ENCODE assay signal across 29 mouse cellular contexts in the genomic region with DNA sequence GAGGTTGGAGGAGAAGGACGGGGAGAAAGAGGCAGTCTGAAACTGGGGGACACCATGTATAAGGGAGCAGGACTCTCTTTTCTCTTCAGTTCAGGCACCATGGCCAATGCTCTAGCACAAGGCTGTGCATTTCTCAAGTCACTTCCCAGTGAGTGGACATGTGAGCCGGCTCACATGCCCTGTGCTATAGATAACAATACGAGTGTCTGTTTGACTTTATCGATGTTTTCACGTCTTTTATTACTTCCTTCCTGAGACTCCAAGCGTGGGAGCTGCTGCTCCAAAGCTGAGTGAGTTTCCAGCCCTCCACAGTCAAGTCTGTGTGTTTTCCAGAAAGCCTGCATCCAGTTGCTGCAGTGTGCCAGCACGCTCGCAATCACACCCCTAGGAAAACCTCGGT.
DNase-seq lines count a peak whose midpoint lies in the region; ATAC-seq and TF ChIP-seq lines count a peak whose summit lies in the region.
"Had no signal": no experiment of that assay in that cellular context is flagged by ENCODE, and none has a peak within 500 bp of the region (broad histone marks: within the 10 kb centered on the region; RNA-seq: fewer than 3 reads in every experiment).

No protein-coding gene starts in this region.

- no peaks in the 10 kb centered on the region for H3K4me1 ChIP-seq in kidney, postnatal 0 days (replicated peaks; ENCODE audit: insufficient read depth, low read length)
- no peaks in the 10 kb centered on the region for H3K4me1 ChIP-seq in lung, postnatal 0 days (ENCODE audit: insufficient read depth, low read depth, low read length)
- H3K4me1 ChIP-seq in embryonic facial prominence, embryonic 14.5 days (ENCODE audit: control insufficient read depth, insufficient read depth, low read length): peaks cover 12% of the 10 kb centered on the region
- H3K4me1 ChIP-seq: megakaryocyte, embryonic 14.5 days; neural tube, embryonic 12.5 days had no signal

- H3K27ac ChIP-seq in kidney, postnatal 0 days: no peak overlapping the region
- 0 out of 2 replicates have a peak overlapping the region, but pooled peaks have one; percentile 20 for H3K27ac ChIP-seq in lung, postnatal 0 days (ENCODE audit: low read length)
- peak overlapping the region; percentile 13; the same call in 1 of the 2 replicates for H3K27ac ChIP-seq in embryonic facial prominence, embryonic 14.5 days (replicated peaks; ENCODE audit: low read depth, low read length)
- H3K27ac ChIP-seq: forebrain, embryonic 12.5 days; hindbrain, embryonic 10.5 days; hindbrain, embryonic 15.5 days; layer of hippocampus, adult 2 months; left cerebral cortex, adult 2 months; liver, embryonic 14.5 days; midbrain, embryonic 12.5 days; neural tube, embryonic 12.5 days had no signal

- peak; percentile 67 for DNase-seq in kidney, postnatal 0 days (ENCODE audit: low spot score)
- no peak for DNase-seq in kidney, postnatal 25 days
- no peak for DNase-seq in lung, postnatal 0 days (ENCODE audit: low spot score)
- DNase-seq in lung, postnatal 14 days: no peak
- DNase-seq in embryonic facial prominence, embryonic 14.5 days (ENCODE audit: low spot score): no peak
- no peak for DNase-seq in cerebellum, adult 9-11 months
- DNase-seq in left cerebral cortex, adult 8-10 months (ENCODE audit: low spot score in 2 of 2): no peak
- DNase-seq: adrenal gland, adult 8-10 months; cerebellum, adult 2 months; cerebellum, postnatal 25 days; forebrain, postnatal 0 days; heart, postnatal 14 days; kidney, postnatal 10 days; liver; right cerebral cortex, adult 18-20 months; spleen, adult 18-20 months; thymus, postnatal 14 days had no signal

- TF ChIP-seq CTCF in kidney, postnatal 0 days (IDR thresholded peaks at IDR 0.05; ENCODE audit: low read depth): no peak
- no peak for TF ChIP-seq CTCF in lung, postnatal 0 days (IDR thresholded peaks at IDR 0.05)

- no peak overlapping the region for H3K4me3 ChIP-seq in kidney, postnatal 0 days (replicated peaks; ENCODE audit: low read depth, low read length)
- no peak overlapping the region for H3K4me3 ChIP-seq in lung, postnatal 0 days (ENCODE audit: low read depth, low read length)
- no peak overlapping the region for H3K4me3 ChIP-seq in embryonic facial prominence, embryonic 14.5 days (ENCODE audit: low read depth, low read length)
- H3K4me3 ChIP-seq: erythroblast, embryonic 14.5 days; forebrain, embryonic 12.5 days; hindbrain, embryonic 10.5 days; hindbrain, embryonic 15.5 days; layer of hippocampus, adult 2 months; left cerebral cortex, adult 2 months; megakaryocyte, embryonic 14.5 days; midbrain, embryonic 12.5 days; myocyte; neural tube, embryonic 12.5 days had no signal

- no peak for TF ChIP-seq EP300 in lung, postnatal 0 days (IDR thresholded peaks at IDR 0.05)

- H3K27me3 ChIP-seq in kidney, postnatal 0 days (ENCODE audit: insufficient read depth, low read length): no peaks in the 10 kb centered on the region
- no peaks in the 10 kb centered on the region for H3K27me3 ChIP-seq in lung, postnatal 0 days (replicated peaks; ENCODE audit: insufficient read depth, low read length)
- no peaks in the 10 kb centered on the region for H3K27me3 ChIP-seq in embryonic facial prominence, embryonic 14.5 days (replicated peaks; ENCODE audit: control insufficient read depth, insufficient read depth, low read length)
- H3K27me3 ChIP-seq: hindbrain, embryonic 15.5 days; midbrain, embryonic 12.5 days; neural tube, embryonic 12.5 days had no signal

- 19% methylated on average over 9 of the region's 9 CpGs for WGBS in kidney, postnatal 0 days
- 33% methylated on average over 9 of the region's 9 CpGs for WGBS in lung, postnatal 0 days
- 41% methylated on average over 9 of the region's 9 CpGs for WGBS in embryonic facial prominence, embryonic 14.5 days

- no peak overlapping the region for H3K4me2 ChIP-seq in kidney, postnatal 0 days (ENCODE audit: low read length)
- no peak overlapping the region for H3K4me2 ChIP-seq in lung, postnatal 0 days (replicated peaks; ENCODE audit: low read depth, low read length)
- no peak overlapping the region for H3K4me2 ChIP-seq in embryonic facial prominence, embryonic 14.5 days (ENCODE audit: low read depth, low read length)
- H3K4me2 ChIP-seq: forebrain, embryonic 12.5 days; hindbrain, embryonic 15.5 days; midbrain, embryonic 12.5 days; neural tube, embryonic 12.5 days had no signal

- no peaks in the 10 kb centered on the region for H3K36me3 ChIP-seq in kidney, postnatal 0 days (ENCODE audit: insufficient read depth, low read length)
- H3K36me3 ChIP-seq in lung, postnatal 0 days (ENCODE audit: insufficient read depth, low read length): no peaks in the 10 kb centered on the region
- no peaks in the 10 kb centered on the region for H3K36me3 ChIP-seq in embryonic facial prominence, embryonic 14.5 days (ENCODE audit: control insufficient read depth, insufficient read depth, low read length)
- H3K36me3 ChIP-seq: forebrain, embryonic 12.5 days; hindbrain, embryonic 10.5 days; hindbrain, embryonic 15.5 days; midbrain, embryonic 12.5 days; neural tube, embryonic 12.5 days had no signal

- ATAC-seq in kidney, postnatal 0 days (replicated peaks; ENCODE audit: low FRiP score, low read depth): no peak
- ATAC-seq in lung, postnatal 0 days: 0 out of 2 replicates have a peak, but pooled peaks have one; percentile 30
- no peak for ATAC-seq in embryonic facial prominence, embryonic 14.5 days (ENCODE audit: low read depth)
- ATAC-seq: forebrain, postnatal 0 days; inflammation-experienced regulatory T-cells, adult 6 months had no signal

- H3K9me3 ChIP-seq in kidney, postnatal 0 days (replicated peaks; ENCODE audit: low read length): no peaks in the 10 kb centered on the region
- no peaks in the 10 kb centered on the region for H3K9me3 ChIP-seq in lung, postnatal 0 days (ENCODE audit: low read length)
- no peaks in the 10 kb centered on the region for H3K9me3 ChIP-seq in embryonic facial prominence, embryonic 14.5 days (ENCODE audit: control insufficient read depth, low read length)
- H3K9me3 ChIP-seq: forebrain, embryonic 12.5 days; hindbrain, embryonic 10.5 days; hindbrain, embryonic 15.5 days; midbrain, embryonic 12.5 days; neural tube, embryonic 12.5 days had no signal

- H3K9ac ChIP-seq in kidney, postnatal 0 days (ENCODE audit: low read depth, low read length): no peak overlapping the region
- H3K9ac ChIP-seq in lung, postnatal 0 days (replicated peaks; ENCODE audit: low read depth): no peak overlapping the region
- H3K9ac ChIP-seq in embryonic facial prominence, embryonic 14.5 days (ENCODE audit: low read depth, low read length): no peak overlapping the region
- H3K9ac ChIP-seq: forebrain, embryonic 12.5 days; forebrain, postnatal 0 days; hindbrain, embryonic 15.5 days; liver, embryonic 14.5 days; midbrain, embryonic 12.5 days; neural tube, embryonic 12.5 days had no signal
